Mouse (Mus musculus) urinary bladder, postnatal 14 days (tissue): ENCODE data around the gene Dlec1.
A peak's percentile ranks its signal among the peaks of the same experiment; 100 is the strongest.

ENCODE experiments used
- DNase-seq: peaks from one replicate; pipeline ENCODE4 v3.0.0; 2021; ENCODE audit warnings: low spot score

Gene Dlec1

GRCm38 (mm10) chr9:119142066-119142465 is 39.8 kb downstream of the Dlec1 start:
- no peak for DNase-seq

DNA sequence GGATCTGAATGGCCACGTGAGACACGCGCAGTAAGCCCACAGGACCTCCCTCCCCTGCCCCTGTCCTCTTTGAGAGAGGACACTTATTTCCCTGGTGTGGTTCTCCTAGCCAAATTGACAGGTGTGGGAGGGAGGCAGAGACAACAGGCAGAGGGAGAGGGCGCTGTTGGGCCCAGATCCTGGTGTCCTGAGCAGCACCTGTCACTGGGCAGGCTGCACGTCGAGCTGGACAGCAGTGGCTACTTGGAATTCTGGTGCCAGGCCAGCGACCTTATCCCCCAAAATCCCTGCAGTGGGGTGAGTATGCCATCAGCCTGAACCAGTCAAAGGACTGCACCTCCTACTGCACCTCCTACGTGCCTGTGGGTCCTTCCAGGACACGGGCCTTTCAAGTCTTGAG is 41.1 kb downstream of the Dlec1 start:
- DNase-seq = no peak

DNA sequence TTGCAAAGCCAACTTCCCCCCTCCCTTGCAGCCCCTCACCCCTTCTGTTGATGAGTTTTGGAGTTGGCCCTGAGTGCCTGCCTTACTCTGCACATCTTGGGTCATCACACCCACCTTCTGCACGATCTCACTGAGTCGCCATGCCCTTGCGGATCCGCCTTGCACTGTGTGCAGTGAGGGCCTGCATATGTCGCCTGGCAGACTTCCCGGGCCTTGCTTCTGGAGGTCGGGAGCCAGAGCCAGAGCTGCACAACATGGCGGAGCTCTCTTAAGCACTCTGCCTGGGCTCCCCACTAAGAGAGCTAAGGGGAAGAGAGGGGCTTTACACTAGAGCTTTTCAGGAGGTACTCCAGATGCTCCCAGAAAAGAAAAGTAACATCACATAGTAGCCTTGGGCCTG is 42.4 kb downstream of the Dlec1 start:
- DNase-seq = no peak

GRCm38 (mm10) chr9:119145137-119145536 is 42.9 kb downstream of the Dlec1 start:
- no peak for DNase-seq

DNA sequence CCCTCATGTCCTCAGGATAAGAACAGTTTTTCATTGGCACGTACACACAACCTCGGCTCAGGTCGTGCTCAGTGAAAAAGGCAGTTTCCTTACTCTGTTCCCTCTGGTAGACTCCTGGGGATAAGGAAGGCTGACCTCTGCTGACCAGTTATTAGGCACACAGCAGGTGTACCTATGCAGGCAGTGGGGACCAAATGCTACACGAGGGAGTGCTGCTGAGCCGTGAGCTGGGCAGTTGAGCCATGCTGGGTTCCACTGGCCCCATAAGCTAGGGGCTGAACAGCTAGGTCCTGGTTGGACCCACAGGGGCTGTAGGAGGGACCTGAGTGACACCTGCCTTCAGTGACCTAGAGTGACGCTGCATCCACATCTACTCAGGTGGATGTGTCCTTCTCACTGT is 43.4 kb downstream of the Dlec1 start:
- no peak for DNase-seq

DNA sequence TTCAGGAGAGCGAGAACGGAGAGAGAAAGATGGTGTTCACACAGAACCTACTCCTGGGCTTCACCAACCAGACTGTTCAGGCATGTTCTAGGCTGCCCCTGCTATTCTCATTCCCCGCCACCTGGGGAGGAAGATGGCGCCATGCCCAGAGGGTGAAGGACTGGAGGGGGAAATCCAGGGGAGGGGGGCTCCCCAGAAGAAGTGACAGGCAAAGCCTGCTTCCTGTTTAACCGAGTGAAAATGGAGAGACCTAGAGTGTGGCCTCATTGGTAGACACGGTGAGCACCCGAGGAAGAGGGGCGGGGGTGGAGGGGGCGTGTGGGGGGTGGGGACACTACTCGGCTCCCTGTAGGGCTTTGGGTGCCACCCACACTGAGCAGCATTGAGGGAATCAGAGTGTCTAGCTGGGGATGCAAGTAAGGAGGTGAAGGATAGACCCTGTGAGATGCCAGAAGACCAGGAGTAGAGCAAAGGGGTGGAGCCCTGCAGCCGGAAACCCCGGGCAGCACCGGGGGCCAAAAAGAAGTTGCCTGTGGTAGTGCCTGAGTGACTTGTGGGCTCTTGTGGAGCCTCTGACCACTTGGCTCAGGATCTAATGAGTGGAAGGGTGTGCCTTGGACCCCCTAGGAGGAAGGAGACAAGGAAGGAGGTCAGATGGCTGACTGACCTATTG is 44.0 kb downstream of the Dlec1 start:
- DNase-seq = no peak

DNA sequence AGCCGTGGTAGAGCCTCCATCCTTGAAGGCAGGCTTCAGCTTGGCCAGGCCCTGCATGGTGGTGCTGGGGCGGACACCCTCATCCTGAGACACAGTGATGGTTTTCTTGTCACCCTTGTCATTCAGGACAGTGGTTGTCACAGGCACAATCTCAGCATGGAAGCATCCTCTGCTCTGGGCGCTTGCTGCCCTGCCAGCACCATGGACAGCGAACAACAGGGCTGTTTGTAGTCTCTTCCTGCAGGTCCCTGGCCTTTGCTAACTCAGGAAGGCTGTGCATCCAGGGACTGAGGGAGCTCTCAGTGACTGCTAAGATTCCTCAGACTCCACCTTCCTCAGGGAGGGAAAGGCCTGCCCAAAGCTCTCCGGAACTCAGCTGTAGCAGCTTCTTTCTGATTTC is 47.3 kb downstream of the Dlec1 start:
- peak; percentile 61 for DNase-seq

DNA sequence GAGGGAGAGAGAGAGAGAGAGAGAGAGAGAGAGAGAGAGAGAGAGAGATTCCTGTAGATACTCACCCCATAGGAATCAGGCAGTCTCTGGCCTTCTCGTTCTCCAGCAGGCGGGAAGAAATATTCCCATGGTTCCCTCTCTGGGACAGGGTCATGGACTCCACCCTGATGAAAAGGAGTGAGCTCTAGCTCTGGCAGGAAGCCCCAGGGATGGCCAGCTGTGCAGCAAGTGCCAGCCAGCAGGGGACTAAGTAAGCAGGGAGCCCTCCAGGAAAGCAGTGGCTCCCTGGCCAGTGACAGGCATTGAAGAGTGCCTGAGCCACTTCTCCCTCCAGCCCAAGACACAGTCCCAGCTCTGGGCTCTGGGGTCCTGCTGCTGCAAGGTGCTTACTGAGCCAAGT is 49.5 kb downstream of the Dlec1 start:
- no peak for DNase-seq

- DNase-seq = no peak
Measured at GRCm38 (mm10) chr9:119155416-119155815, 53.1 kb downstream of the Dlec1 start.

DNA sequence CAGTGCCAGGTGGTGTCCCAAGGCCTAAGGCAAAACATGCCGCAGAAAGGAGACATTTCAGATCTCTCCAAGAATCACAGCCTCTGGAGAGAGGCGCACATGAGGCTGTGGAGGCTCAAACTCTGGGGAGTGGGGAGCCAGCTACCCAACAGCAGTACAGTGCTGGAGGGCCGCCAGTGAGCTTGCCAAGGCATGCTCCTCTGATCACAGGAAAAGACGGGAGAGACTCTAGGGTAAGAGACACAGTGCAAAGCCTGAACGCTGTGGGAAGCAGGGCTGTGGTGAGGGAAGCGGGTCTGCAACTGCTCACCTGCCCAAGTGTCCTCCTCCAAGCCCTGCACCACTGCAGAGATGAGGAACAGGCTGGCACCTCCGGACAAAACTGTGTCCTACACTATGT is 53.5 kb downstream of the Dlec1 start:
- peak; percentile 63 for DNase-seq

- DNase-seq = peak; percentile 91
Measured at GRCm38 (mm10) chr9:119156278-119157201, 54.3 kb downstream of the Dlec1 start, which contains the start of gene Acaa1b. Gene Acaa1b (minus strand): TSS chr9:119157093.

DNA sequence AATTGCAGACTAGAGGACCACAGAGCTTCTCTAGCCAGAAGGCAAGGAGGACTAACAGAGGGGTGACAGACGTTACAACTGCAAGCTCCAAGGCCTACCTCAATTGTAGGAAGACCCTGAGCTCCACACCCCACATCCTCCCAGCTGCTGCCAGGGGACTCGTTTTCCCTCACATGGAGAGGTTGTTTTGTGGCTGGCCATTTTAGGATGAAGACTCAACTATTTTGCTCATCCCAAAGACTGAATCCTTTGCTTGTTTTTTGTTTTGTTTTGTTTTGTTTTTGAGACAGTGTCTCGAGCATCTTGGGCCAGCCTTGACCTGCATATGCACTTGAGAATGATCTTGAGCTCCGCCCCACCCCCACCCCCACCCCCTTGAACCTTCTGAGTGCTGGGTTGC is 56.6 kb downstream of the Dlec1 start, which contains the start of gene Gm47289:
TSS of gene Gm47289 (plus strand) at position 301 of the 400 bp plus-strand sequence.
- no peak for DNase-seq

GRCm38 (mm10) chr9:119160689-119161088 is 58.4 kb downstream of the Dlec1 start:
- peak; percentile 68 for DNase-seq

DNA sequence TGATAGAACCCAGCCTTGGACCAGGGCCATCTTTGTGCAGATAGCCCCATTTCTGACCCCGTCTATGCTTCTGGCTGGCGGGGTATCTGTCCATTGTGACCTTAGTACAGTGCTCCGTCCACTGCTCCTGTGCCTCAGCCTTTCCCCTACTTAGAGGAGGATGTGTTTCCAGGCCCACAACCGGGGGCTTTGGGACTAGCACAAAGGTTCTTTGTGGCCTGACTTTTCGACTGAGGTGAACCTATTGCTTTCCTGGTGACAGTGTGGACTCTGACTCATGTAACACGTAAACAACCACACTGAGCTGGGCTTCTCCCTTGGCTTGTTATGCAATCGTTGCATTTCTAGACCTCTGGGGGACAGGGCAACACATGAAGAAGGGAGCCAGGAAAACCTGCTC is 62.5 kb downstream of the Dlec1 start:
- peak; percentile 34 for DNase-seq

DNA sequence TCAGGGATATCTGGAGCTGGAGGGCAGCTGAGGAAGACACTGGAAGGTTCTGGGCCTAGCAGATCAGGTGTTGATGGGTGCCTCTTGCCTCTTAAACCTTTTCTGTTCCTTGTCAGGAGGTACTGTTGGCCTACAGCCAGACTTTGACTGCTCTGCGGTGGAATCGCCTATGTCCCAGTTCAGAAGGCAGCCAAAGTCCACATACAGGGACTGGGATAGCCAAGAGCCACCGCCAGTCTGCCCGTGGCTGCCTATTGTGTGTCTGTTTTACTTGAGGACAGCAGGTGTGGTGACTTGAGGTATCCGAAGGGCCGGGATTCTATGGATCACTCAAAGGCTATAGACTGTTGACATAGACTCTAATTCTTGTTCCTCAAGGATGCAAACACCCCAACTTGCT is 63.3 kb downstream of the Dlec1 start:
- peak; percentile 67 for DNase-seq

GRCm38 (mm10) chr9:119167608-119168007 is 65.3 kb downstream of the Dlec1 start:
- DNase-seq = no peak

DNA sequence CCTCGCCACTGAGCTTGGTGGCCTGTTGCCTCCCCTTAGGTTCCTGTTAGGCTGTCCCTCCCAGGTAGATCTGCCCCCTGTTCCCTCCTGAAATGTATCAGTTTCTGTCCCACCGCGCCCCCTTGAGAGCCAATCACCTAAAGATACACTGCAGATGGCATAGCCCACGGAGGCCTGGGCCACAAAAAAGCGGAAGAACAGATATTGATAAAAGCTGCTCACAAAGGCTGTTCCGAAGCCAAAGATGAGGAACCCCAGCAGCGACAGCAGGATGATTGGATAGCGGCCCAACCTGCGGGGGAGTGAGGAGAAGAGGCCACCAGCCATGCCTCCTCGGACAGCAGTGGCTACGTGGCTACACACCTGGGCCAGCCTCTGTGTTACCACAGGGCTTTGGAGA is 77.0 kb downstream of the Dlec1 start:
- no peak for DNase-seq

GRCm38 (mm10) chr9:119181241-119181728 is 79.0 kb downstream of the Dlec1 start:
- DNase-seq = peak; percentile 48

GRCm38 (mm10) chr9:119192202-119192990 is 90.1 kb downstream of the Dlec1 start:
- DNase-seq = peak; percentile 78
